Mouse (Mus musculus) heart, adult 10 weeks (tissue): ENCODE measurements around the gene Cavin3. TPM values are rescaled to one million over a fixed set of nuclear protein-coding genes. Genes with fewer than 3 reads are reported as not detected.

Source experiments
- polyA plus RNA-seq: library from polyadenylated mRNA; stranded (reverse); fragments of 350-450 nt; fragmentation: Illumina TruSeq; extraction: RNeasy Lipid Tissue Mini Kit (QIAGEN cat#74804); gene quantifications from one replicate; pipeline ENCODE4 v1.2.3, GENCODE M21; 2014; ENCODE audit warnings: low read depth, low replicate concordance

The Cavin3 gene
- 22.7 TPM for polyA plus RNA-seq

GRCm38 (mm10) chr7:105481505-105482411, at the start of gene Cavin3:
Gene Cavin3 (minus strand): TSS chr7:105482300.

Other genes starting within 250 kb of the Cavin3 start
- not detected for gene Olfr688, start 194.2 kb downstream of the Cavin3 start, polyA plus RNA-seq
- not detected for gene Olfr689, start 171.1 kb downstream of the Cavin3 start, polyA plus RNA-seq
- gene Olfr690, start 148.2 kb downstream of the Cavin3 start, polyA plus RNA-seq, result not detected
- gene Olfr691, start 140.0 kb downstream of the Cavin3 start, polyA plus RNA-seq, result not detected
- gene Olfr692, start 114.1 kb downstream of the Cavin3 start, polyA plus RNA-seq, result not detected
- gene Gm5901, start 107.3 kb downstream of the Cavin3 start, polyA plus RNA-seq, result not detected
- gene Fam160a2, start 82.2 kb downstream of the Cavin3 start, polyA plus RNA-seq, result 20.8 TPM
- not detected for gene Cnga4, start 77.7 kb downstream of the Cavin3 start, polyA plus RNA-seq
- gene Cckbr, start 56.6 kb downstream of the Cavin3 start, polyA plus RNA-seq, result not detected
- 166 TPM for gene Smpd1, start 72.1 kb upstream of the Cavin3 start, polyA plus RNA-seq
- 185 TPM for gene Apbb1, start 99.4 kb upstream of the Cavin3 start, polyA plus RNA-seq
- 1.9 TPM for gene Hpx, start 117.8 kb upstream of the Cavin3 start, polyA plus RNA-seq
- 32.2 TPM for gene Trim3, start 151.3 kb upstream of the Cavin3 start, polyA plus RNA-seq
- 70.9 TPM for gene Timm10b, start 157.8 kb upstream of the Cavin3 start, polyA plus RNA-seq
- 26.5 TPM for gene Arfip2, start 158.1 kb upstream of the Cavin3 start, polyA plus RNA-seq
- 16.1 TPM for gene Gm45799, start 158.3 kb upstream of the Cavin3 start, polyA plus RNA-seq
- 0.86 TPM for gene Dnhd1, start 168.5 kb upstream of the Cavin3 start, polyA plus RNA-seq